Mouse (Mus musculus) embryonic facial prominence, embryonic 10.5 days (tissue): Measurements from ENCODE around the gene Htr3b. TPM values are rescaled to one million over a fixed set of nuclear protein-coding genes. Genes with fewer than 3 reads are reported as not detected.
A peak's percentile ranks its signal among the peaks of the same experiment; 100 is the strongest.

ENCODE experiments used
- DNase-seq: peaks from one replicate; pipeline ENCODE4 v3.0.0-alpha.2; 2017; ENCODE audit warnings: low spot score
- H3K27ac ChIP-seq: fragments of 300-500 bp; sonication (generic); replicated peaks from 2 replicates; pipeline ENCODE4 v1.5.1; 2016; ENCODE audit warnings: mild to moderate bottlenecking
- H3K27me3 ChIP-seq: fragments of 300-500 bp; sonication (generic); replicated peaks from 2 replicates; pipeline ENCODE4 v1.6.1; 2016; ENCODE audit warnings: low read depth, mild to moderate bottlenecking; ENCODE audit not compliant: poor library complexity, severe bottlenecking
- H3K36me3 ChIP-seq: fragments of 300-500 bp; sonication (generic); replicated peaks from 2 replicates; pipeline ENCODE4 v1.6.1; 2016; ENCODE audit warnings: mild to moderate bottlenecking, moderate library complexity
- H3K4me1 ChIP-seq: fragments of 300-500 bp; sonication (generic); 2 replicates; pipeline ENCODE4 v1.6.1; 2016
- H3K4me3 ChIP-seq: fragments of 300-500 bp; sonication (generic); 2 replicates; pipeline ENCODE4 v1.5.1; 2016; ENCODE audit warnings: mild to moderate bottlenecking, moderate library complexity
- H3K9me3 ChIP-seq: fragments of 300-500 bp; sonication (generic); 2 replicates; pipeline ENCODE4 v1.6.1; 2016; ENCODE audit warnings: mild to moderate bottlenecking
- WGBS: fragments of 180-500 bp; shearing (Covaris S2); methylation state at CpG from one replicate; pipeline ENCODE4 v1.1.7; 2016; 5-methylcytosine and 5-hydroxymethylcytosine counted together
- polyA plus RNA-seq: library from polyadenylated mRNA; unstranded; fragments of >200 nt; fragmentation: Nextera tagmentation; extraction: Ambion mirVana; gene quantifications from 2 replicates; pipeline ENCODE4 v1.2.1, GENCODE M21; 2016

Gene Htr3b
- polyA plus RNA-seq, 1 experiment from 2014 or later, result 2.1 TPM

DNA sequence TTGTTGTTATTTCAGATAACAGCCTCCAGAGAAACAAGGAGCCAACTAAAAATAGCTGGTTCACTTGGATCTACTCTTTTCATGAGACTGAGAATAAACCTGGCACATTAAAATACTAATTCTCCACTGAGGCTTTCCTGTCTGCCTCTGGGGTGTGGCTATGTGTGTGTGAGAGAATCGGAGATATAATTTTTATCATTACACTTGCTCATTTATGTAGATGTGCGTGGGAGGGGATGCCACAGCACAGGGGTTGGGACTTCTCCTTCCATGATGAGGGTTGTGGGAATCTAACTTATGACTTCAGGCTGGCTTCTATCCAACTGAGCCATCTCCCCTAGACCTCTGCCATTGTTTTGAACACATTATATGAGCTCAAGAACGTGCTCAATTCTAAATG is 16.0 kb upstream of the Htr3b start:
- Histone ChIP-seq H3K36me3 (no peaks in the 10 kb centered on the region), H3K4me1 (peaks cover 13% of the 10 kb centered on the region), H3K27ac (no peak overlapping the region), H3K4me3 (no peak overlapping the region), H3K27me3 (no peaks in the 10 kb centered on the region), H3K9me3 (no peaks in the 10 kb centered on the region)
- 86% methylated on average over 3 of the region's 3 CpGs for WGBS
- DNase-seq, result no peak

DNA sequence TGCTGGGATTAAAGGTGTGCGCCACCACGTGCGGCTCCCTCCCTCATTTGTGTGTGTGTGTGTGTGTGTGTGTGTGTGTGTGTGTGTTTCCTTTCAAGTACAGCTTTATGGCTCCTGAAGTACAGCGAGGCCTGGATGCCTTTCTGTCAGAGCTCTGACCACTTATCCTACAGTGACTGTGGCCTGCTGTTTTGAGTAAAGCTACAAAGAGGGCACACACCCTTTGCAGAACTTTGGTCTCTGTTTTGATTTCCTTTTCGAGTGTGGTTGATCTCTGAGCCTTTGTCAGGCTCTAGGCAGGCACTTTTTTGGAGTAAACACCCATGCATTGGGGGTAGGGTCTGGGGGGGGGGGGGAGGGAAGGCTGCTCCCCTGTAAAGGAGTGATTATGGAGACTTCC is 15.6 kb upstream of the Htr3b start:
- 76% methylated on average over 5 of the region's 5 CpGs for WGBS
- no peaks in the 10 kb centered on the region for H3K9me3 ChIP-seq
- H3K4me1 ChIP-seq, result peaks cover 13% of the 10 kb centered on the region
- no peak overlapping the region for H3K4me3 ChIP-seq
- H3K36me3 ChIP-seq, result no peaks in the 10 kb centered on the region
- DNase-seq, result no peak
- H3K27ac ChIP-seq, result no peak overlapping the region
- H3K27me3 ChIP-seq, result no peaks in the 10 kb centered on the region

DNA sequence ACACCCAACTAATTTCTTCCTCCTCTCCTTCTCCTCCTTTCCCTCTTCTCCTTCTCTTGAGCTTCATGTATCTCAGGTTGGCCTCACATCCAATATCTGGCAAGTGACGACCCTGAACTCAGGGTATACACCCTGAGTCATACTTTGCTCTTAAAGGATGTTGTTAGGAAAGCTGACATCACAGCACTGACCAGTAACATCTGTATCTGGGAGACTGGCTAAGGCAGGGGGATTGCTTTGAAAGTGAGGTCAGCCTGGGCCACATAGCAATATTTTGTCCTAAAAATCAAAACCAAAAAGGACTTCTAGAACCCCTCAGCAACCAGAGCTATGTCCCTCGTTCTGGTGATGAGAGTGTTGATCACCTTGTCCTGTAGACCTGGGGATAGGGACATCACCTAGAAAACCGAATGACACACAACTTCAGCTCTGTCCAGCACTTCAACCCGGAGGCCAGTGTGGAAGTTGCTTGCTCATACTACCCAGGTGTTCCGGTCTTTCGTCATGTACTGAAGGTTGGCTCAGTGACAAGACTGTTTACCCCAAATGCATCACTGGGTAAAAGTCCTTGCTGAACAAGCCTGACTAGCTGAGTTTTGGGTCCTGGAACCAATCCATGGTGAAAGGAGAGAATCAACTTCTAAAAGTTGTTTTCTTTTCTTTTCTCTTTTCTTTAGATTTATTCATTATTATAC is 12.0 kb upstream of the Htr3b start:
- H3K27me3 ChIP-seq, result no peaks in the 10 kb centered on the region
- WGBS, result 83% methylated on average over 6 of the region's 6 CpGs

DNA sequence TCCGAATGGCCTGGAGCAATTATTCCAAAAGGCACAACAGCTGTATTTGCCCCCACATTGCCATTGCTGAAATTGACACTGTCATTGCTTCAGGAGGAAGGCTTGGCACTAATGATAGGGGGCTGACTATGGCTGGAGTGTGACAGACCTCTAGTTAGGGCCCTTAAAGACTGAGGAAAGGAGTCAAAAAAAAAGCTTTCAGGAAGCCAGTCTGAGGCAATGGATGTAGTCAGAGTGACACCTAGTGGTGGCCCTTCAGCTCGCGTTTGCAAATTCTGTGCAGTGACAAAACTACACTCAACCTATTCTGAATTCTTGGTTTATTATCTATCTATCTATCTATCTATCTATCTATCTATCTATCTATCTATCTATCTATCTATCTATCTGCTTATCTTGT is 7.7 kb upstream of the Htr3b start:
- no peaks in the 10 kb centered on the region for H3K36me3 ChIP-seq
- peak; percentile 54 for DNase-seq
- no peak overlapping the region for H3K4me3 ChIP-seq
- no peaks in the 10 kb centered on the region for H3K4me1 ChIP-seq
- H3K27ac ChIP-seq, result no peak overlapping the region
- H3K9me3 ChIP-seq, result no peaks in the 10 kb centered on the region
- H3K27me3 ChIP-seq, result no peaks in the 10 kb centered on the region
- 31% methylated on average over 3 of the region's 3 CpGs for WGBS

More for the DNA sequence above, 12.0 kb upstream of the Htr3b start:
- Histone ChIP-seq H3K36me3 (no peaks in the 10 kb centered on the region), H3K27ac (no peak overlapping the region), H3K9me3 (no peaks in the 10 kb centered on the region), H3K4me3 (no peak overlapping the region), H3K4me1 (peaks cover 3% of the 10 kb centered on the region; the same call in 1 of the 2 replicates)
- DNase-seq, result no peak

DNA sequence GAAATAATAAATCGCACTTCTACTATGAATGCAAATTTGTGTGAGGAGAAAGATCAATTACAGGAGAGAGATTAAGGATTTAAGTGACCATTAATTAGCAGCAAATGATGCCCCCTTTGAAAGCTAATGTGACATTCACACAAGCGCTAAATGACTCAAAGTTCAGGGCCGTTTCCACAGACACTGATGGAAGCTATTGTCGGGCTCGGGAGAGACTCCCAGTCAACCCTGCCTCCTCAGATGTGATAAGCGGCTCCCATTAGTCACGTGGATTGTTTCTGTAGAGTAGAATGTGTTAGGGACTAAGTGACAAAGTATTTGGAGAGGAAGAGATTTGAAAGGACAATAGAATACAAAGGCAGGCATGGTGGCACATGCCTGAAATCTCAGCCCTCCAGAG is 2.7 kb downstream of the Htr3b start:
- Histone ChIP-seq H3K27ac (no peak overlapping the region), H3K4me3 (no peak overlapping the region), H3K27me3 (peaks cover 11% of the 10 kb centered on the region; the same call in 1 of the 2 replicates), H3K4me1 (peaks cover 21% of the 10 kb centered on the region), H3K36me3 (no peaks in the 10 kb centered on the region), H3K9me3 (no peaks in the 10 kb centered on the region)
- WGBS, result 57% methylated on average over 7 of the region's 7 CpGs
- DNase-seq, result no peak

DNA sequence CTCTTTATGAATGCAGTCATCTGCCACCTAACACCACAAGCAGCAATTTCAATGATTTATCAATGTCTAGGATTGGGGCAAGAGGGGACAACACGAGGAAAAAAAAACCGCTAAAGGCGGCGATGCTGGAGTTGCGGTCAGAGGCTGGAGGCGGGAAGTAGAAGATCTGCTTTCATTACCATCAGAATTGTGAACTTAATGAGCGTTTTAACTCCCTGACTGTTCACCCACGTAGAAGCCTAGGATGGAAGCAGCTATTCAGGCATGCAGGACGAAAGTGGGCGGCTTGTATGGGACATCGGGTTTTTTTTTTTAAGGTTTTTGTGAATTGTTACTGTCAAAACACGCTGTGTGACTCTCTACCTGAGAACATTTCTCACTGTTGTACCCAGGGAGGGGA is 3.5 kb downstream of the Htr3b start:
- H3K4me1 ChIP-seq, result peaks cover 21% of the 10 kb centered on the region
- no peaks in the 10 kb centered on the region for H3K9me3 ChIP-seq
- peaks cover 11% of the 10 kb centered on the region; the same call in 1 of the 2 replicates for H3K27me3 ChIP-seq
- 35% methylated on average over 12 of the region's 12 CpGs for WGBS
- no peak for DNase-seq
- H3K27ac ChIP-seq, result no peak overlapping the region
- no peaks in the 10 kb centered on the region for H3K36me3 ChIP-seq
- no peak overlapping the region for H3K4me3 ChIP-seq

DNA sequence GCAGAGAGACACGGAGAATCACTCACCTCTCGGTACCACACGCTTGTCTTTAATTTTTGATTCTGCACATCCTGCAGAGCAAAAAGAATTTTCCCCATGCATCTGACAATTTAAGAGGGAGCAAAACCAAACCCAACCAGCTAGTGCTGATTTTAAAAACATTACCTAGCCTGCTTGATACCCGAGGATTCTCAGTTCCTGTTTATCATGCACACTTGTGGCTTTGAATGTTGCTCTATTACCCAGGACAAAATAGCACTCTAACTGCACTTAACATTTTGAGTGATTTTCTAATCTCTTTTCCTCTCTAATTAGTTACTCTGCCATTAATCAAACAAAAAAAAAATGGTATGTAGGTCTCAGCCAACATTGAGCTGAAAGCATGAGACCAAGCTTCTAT is 17.2 kb downstream of the Htr3b start:
- Histone ChIP-seq H3K4me1 (no peaks in the 10 kb centered on the region), H3K27ac (no peak overlapping the region), H3K4me3 (no peak overlapping the region), H3K36me3 (no peaks in the 10 kb centered on the region), H3K9me3 (no peaks in the 10 kb centered on the region), H3K27me3 (no peaks in the 10 kb centered on the region)
- 90% methylated on average over 4 of the region's 4 CpGs for WGBS
- no peak for DNase-seq

DNA sequence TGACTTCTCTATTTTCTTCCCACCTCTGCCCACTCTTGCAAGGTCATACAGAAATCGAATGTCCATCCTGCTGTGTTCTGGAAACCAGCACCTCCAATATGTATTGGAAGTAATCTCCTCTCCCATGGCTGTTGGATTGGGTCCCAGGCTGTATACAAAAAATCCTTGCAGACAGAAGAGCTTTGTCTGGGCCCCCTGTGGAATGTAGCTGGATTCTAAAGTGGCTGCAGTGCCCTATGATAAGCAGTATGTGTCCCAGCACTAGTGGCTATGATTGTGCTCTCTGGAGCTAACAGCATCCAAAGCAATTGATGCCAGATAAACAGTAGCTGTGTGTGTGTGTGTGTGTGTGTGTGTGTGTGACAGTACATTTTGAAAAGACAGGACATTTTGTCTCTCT is 22.4 kb downstream of the Htr3b start:
- H3K4me1 ChIP-seq, result no peaks in the 10 kb centered on the region
- H3K27me3 ChIP-seq, result no peaks in the 10 kb centered on the region
- no peak overlapping the region for H3K27ac ChIP-seq
- no peak overlapping the region for H3K4me3 ChIP-seq
- DNase-seq, result no peak
- 89% methylated on average over 1 of the region's 1 CpGs for WGBS
- H3K36me3 ChIP-seq, result no peaks in the 10 kb centered on the region
- no peaks in the 10 kb centered on the region for H3K9me3 ChIP-seq

DNA sequence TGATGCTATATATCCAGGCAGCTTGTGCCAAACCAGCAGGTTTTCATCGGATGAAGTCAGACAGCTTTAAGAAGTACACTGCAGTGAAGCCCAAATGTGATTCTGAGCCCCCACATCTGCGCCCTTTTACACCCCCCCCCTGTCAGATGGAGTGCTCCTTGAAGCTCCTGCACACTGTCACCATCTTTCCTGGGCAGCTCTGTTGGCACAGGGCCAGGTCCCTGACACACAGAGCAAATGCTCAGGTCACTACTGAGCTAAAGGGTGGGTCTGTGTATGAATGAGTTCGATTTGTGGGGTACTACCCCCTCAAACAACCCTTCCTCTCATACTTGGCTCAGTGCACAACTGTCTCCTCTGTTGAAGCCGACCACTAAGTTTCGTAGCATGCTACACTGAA is 35.4 kb downstream of the Htr3b start:
- 81% methylated on average over 5 of the region's 5 CpGs for WGBS
- DNase-seq, result no peak
- Histone ChIP-seq H3K4me3 (no peak overlapping the region), H3K36me3 (no peaks in the 10 kb centered on the region), H3K4me1 (0 out of 2 replicates have a peak, but pooled peaks cover 2% of the 10 kb centered on the region), H3K27ac (no peak overlapping the region; the same call in 1 of the 2 replicates), H3K27me3 (peaks cover 19% of the 10 kb centered on the region), H3K9me3 (no peaks in the 10 kb centered on the region)

DNA sequence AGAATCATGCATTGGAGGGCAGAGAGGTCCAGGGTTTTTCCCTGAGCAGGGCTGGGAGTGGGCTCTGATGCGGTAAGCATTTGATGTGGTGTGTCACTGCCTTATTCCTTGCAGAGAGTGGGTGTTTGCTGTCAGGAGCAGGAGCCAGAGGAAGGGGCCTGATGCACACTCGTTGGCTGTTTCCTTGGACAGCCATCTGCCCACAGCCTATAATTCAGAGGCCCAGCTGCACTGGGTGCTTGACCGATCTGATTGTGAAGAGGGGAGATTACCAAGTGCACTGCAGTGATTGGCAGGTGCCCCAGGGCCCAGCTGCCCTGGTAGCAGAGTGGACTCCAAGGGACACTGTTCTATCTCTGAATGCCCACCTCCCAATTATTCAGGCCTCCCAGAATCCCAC is 36.0 kb downstream of the Htr3b start:
- Histone ChIP-seq H3K27ac (no peak overlapping the region), H3K36me3 (no peaks in the 10 kb centered on the region), H3K9me3 (no peaks in the 10 kb centered on the region), H3K27me3 (peaks cover 19% of the 10 kb centered on the region), H3K4me3 (no peak overlapping the region), H3K4me1 (0 out of 2 replicates have a peak, but pooled peaks cover 2% of the 10 kb centered on the region)
- 66% methylated on average over 3 of the region's 3 CpGs for WGBS
- DNase-seq, result no peak

DNA sequence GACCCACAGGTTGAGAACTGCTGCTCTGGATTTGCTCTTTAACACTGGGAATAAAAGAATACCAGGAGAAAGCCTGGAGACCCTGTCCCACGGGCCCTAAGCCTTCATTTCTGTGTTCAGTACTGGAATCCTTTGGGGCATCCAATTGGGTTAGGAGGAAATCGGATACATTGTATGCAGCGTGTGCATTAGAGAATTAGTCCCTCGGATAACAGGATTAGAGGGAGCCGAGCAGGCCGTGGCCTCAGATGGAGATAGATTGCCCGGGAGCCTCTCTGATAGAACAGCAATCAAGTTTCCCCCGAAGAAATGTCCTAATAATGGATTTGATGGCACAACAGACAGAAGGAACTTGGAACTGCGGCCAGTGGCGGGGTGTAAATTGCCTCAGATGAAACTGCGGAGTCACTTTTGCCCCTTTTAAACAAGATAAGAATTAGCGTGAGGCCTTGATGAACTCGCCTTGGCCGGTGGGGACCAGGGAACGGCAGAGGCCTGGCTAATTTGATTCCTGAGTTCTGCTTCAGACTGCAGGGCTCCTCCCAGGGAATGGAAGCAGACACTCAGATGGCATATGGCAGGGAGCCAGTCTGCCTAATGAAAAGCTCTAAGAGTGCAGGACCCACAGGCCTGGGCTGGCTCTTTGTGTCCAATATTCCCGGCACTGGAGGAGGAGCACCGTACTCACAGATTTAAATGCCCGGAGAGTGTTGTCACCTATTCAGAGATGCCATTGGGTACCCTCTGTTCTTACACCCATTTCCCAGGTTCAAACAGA is 48.6 kb downstream of the Htr3b start:
- WGBS, result 71% methylated on average over 18 of the region's 18 CpGs
- DNase-seq, result no peak
- Histone ChIP-seq H3K36me3 (no peaks in the 10 kb centered on the region), H3K4me3 (no peak overlapping the region), H3K9me3 (no peaks in the 10 kb centered on the region), H3K4me1 (peaks cover 11% of the 10 kb centered on the region), H3K27me3 (no peaks in the 10 kb centered on the region), H3K27ac (no peak overlapping the region)

DNA sequence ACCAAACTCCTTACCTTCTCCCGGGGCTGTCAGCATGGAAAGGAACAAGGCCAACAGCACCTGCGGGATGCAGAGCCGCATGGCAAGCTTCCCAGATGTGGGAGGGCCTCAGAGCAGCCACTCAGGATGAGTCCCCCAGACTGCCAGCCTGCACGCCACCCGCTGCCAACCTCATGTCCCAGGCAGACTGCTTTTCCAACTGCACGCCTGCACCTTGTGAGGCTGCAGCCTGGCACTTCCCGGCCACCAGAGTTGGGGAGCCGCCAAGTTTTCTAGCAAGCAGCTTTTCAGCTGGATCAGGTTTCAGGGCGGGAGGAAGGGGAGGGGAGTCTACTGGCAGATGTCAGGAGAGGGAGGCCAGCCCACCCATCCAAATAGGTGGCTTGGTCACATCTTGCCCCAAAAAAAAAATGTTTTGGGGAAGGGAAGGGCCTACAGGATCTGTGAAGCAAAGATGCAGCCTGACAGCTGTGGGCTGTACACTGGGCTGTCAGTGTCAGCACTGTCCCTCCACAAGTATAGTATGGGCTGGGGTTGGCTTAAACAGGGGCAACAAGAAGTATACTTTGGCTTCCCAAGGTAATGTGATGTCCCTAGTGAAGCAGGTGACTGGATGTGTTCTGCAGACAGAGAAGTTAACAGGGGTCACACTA is 53.8 kb downstream of the Htr3b start, which contains the start of gene Htr3a:
Htr3a (minus strand) TSS at position 215 of the 653 bp plus-strand sequence.
- no peaks in the 10 kb centered on the region for H3K36me3 ChIP-seq
- peak within 1 kb of the TSS; percentile 45 for H3K27ac ChIP-seq
- peak within 1 kb of the TSS; percentile 41 for H3K4me3 ChIP-seq
- H3K9me3 ChIP-seq, result no peaks in the 10 kb centered on the region
- peak; percentile 69 for DNase-seq
- 3% methylated on average over 9 of the region's 9 CpGs for WGBS
- H3K4me1 ChIP-seq, result peaks cover 16% of the 10 kb centered on the region
- peaks cover 16% of the 10 kb centered on the region for H3K27me3 ChIP-seq
